Mouse (Mus musculus) liver, adult 2 months (tissue): ENCODE data around the gene Efhd2.

ENCODE experiments used
- CTCF ChIP-seq: fragments of 200-500 bp; IDR thresholded peaks from 2 replicates; pipeline ENCODE4 v1.5.1; 2011; ENCODE audit warnings: low read depth, low read length, control low read depth
- POLR2A ChIP-seq: fragments of 200-500 bp; IDR thresholded peaks from 2 replicates; pipeline ENCODE4 v1.6.1; 2011; ENCODE audit warnings: low read length, control low read depth; ENCODE audit not compliant: insufficient read depth; ENCODE audit errors: extremely low read depth

GRCm38 (mm10) chr4:141861591-141862295, 13.0 kb downstream of the Efhd2 start:
- TF ChIP-seq POLR2A (no peak), CTCF (no peak)
